Mouse (Mus musculus) erythroid progenitor cell, adult 5-6 weeks (primary cell): Measurements from ENCODE around the gene Gm43518. TPM values are rescaled to one million over a fixed set of nuclear protein-coding genes. Genes with fewer than 3 reads are reported as not detected.

Source experiments
- ATAC-seq: replicated peaks from 2 replicates; pipeline ENCODE4 v1.8.0; 2016; ENCODE audit warnings: moderate number of reproducible peaks, mild to moderate bottlenecking, moderate TSS enrichment, inconsistent platforms; ENCODE audit not compliant: poor library complexity, low FRiP score, severe bottlenecking
- total RNA-seq, 2 experiments: library from RNA; stranded (forward) in 1 of 2; stranded (reverse) in 1 of 2; fragments of 150-400 nt in 1 of 2; fragments of 186-747, 209-891 nt in 1 of 2; gene quantifications; 2 replicates each; pipeline versions ENCODE4 v1.2.3 to v1.2.4; 2015 to 2017; ENCODE audit warnings: low replicate concordance in 2 of 2

The Gm43518 gene
- not detected in 2 replicates for total RNA-seq (2015; ENCODE audit: low replicate concordance)
- not detected in 2 replicates for total RNA-seq (2017; ENCODE audit: low replicate concordance)

DNA sequence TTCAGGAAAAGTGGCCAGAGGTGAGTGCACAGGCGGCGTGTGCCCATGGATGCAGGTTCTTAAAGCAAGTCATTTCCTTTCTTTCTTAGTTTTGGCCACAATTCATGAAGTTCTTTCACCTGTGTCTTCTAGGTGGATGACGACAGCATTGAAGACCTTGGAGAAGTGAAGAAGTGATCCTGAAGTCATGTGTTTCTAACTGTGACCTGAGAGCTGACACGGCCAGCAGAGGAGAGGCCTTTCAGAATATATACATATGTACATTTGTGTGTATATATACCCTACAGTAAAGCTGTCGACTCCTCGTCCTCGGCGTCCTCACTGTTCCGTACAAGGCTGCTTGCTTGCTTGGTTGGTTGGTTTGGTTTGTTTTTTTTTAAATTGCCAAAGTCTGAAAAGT, at the start of gene Gm43518:
TSS of gene Gm43518 (plus strand) at position 301 of the 400 bp plus-strand sequence.
- no peak for ATAC-seq

DNA sequence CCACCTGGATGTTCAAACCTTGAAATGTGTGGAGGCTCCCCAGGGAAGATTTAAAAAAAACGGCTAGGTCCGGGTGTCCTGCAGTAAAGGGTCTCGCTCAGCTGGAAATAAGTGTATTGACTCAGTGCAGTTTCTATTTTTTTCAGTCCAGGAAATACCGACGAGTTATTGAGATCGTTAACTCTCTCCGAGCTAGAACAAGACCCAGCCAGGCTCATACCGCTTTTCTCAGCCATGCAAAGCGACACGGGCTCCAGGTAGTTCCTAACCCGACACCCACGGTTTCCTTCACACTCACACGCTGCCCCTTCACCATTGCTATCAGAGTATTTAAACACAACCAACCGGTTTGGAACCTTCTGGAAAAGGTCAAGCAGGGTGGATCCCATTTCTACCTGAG, 49.2 kb upstream of the Gm43518 start:
- no peak for ATAC-seq

- no peak for ATAC-seq
Observed at GRCm38 (mm10) chr5:123879928-123880327, 47.3 kb upstream of the Gm43518 start, which contains the start of gene Hcar1. Gene Hcar1, minus strand, starts transcription at chr5:123880020.

DNA sequence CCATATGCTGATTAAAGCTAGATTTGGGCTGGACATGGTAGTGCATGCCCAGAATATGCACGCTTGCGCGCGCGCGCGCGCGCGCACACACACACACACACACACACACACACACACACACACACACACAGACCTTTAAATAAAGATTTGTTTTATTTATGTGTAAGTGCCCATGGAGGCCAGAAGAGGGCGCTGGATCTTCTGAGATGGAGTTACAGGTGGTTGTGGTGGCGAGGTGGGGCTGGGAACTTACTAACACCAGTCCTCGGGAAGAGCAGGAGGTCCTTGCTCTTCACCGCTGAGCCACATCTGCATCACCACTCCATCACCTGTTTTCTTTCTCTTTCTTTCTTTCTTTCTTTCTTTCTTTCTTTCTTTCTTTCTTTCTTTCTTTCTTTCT, 46.4 kb upstream of the Gm43518 start:
- ATAC-seq = no peak

GRCm38 (mm10) chr5:123883891-123884290, 43.3 kb upstream of the Gm43518 start:
- ATAC-seq = no peak

DNA sequence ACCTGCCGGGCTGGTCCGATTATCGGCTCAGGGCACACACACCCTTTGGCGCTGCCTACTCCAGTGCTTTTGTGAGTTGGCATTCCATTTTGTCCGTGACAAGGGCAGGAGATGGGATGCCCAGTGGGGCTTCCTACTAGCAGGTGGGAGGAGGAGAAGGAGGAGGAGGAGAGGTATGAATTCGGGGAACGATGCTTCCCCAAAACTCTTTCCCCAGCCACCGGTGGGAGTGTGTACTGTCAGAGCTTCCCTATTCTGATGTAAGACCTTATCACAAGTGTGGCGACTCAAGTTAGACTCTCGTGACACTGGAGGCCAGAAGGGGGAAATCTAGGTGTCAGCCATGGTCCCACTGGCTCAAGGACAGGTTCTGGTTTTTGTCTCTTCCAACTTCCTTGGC, 42.9 kb upstream of the Gm43518 start:
- ATAC-seq = no peak

- no peak for ATAC-seq
Observed at GRCm38 (mm10) chr5:123886365-123886764, 40.9 kb upstream of the Gm43518 start.

DNA sequence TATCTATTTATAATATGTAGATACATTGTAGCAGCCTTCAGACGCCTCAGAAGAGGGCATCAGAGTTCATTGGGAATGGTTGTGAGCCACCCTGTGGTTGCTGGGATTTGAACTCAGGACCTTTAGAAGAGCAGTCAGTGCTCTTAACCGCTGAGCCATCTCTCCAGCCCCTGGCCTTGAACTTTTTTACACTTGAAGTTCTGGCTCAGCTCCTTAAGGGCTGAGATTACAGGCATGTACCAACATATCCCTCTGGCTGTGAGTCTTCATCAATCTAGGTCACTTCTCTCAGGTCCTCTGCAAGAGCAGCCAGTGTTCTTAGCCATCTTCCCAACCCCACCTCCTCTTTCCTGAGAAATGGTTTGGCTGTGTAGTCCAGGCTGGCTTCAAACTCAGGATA, 36.9 kb upstream of the Gm43518 start:
- no peak for ATAC-seq

DNA sequence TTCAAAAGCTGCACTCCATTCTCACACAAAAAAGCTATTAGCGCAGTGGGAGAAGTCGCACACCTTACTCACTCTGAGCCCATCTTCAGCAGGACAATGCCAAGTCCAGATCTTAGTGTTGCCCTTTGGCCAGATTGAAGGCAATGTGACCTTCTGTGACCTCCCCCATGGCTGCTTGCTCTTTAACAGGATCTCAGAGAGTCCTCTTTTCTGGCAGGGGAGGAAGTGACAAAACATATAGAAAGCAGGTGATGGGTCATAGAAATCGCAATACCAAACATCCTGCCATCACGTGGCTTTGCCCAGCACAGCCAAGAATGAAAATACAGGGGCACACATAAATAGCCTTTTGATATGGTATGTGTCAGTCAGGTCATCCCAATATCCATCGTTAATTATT, 36.2 kb upstream of the Gm43518 start:
- no peak for ATAC-seq

DNA sequence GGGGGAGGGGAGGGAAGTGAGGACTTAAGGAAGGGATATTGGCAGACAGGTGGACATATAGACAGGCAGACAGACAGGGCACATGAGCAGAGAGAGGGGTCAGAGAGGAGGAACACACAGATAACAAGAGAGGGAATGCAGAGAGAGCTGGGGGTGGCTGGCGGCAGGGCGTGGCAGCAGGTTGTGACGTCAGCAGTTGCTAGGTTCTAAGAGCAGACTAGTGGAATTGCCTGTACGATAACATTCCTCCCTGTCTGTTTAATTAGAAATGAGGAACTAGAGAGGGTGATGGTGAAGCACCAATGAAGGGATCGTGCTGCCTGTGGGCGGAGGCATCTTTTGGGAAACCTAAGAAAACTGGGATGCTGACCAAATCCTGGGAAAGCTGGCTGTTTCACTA, 35.5 kb upstream of the Gm43518 start:
- no peak for ATAC-seq

DNA sequence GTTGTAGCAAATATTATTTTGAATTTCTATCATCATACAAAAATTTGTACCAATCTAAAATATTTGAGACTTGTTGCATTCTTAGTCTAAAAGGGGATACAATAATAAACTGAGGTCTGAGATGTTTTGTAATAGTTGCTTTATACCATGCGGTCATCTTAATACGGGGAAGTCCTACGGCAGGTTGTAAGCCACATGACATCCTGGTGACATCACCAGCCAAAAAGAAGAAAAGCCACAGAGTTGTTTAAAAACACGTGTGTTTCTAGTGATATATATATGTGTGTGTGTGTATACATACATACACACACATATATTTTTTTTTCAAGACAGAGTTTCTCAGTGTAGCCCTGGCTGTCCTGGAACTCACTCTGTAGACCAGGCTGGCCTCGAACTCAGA, 33.7 kb upstream of the Gm43518 start:
- no peak for ATAC-seq

DNA sequence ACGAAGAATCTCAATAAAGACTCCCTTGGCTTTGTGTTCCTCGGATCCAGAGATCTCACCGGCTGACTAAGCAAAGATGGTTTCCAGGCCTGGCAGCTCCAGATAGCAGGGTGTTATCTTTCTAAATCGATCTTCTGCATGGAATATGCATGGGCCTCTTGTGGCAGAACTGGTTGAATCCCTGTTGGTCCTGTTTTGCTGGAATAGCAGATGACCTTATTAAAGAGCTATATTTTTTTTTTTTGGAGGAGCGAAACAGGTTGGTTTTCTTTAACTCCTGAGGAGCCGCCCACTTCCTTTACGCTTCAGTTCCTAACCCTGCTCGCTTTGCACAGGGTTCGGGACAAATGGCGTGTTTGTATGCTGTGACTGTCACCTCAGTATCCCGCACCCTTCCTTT, 30.8 kb upstream of the Gm43518 start:
- ATAC-seq = no peak

GRCm38 (mm10) chr5:123897352-123897751, 29.9 kb upstream of the Gm43518 start:
- ATAC-seq = no peak

- no peak for ATAC-seq
Observed at GRCm38 (mm10) chr5:123904059-123904672, 23.1 kb upstream of the Gm43518 start.

- ATAC-seq = no peak
Observed at GRCm38 (mm10) chr5:123906146-123906975, 20.9 kb upstream of the Gm43518 start.

- peak; percentile 98 for ATAC-seq
Observed at GRCm38 (mm10) chr5:123906976-123907630, 20.1 kb upstream of the Gm43518 start, which contains the start of gene Denr. Gene Denr, plus strand, starts transcription at chr5:123907175.

DNA sequence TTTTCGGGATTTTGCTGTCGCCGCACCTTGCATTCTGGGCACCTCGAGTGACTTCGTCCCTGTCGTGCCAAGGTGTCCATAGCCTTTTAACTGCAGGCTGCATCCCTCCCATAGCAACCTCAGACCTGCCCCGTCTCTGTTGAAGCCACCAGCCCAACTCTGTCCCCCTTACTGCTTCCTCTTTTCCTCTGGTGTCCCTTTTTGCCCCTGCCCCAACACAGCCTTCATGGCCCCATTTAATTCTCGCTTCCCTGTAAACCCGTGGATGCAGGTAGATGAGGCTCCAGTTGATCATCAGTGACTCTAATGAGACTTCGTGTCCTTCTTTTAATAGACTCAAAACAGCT, 19.6 kb upstream of the Gm43518 start:
- 0 out of 2 replicates have a peak, but pooled peaks have one; percentile 2 for ATAC-seq

- no peak for ATAC-seq
Observed at GRCm38 (mm10) chr5:123914852-123915251, 12.4 kb upstream of the Gm43518 start.

- ATAC-seq = no peak
Observed at GRCm38 (mm10) chr5:123922112-123922511, 5.1 kb upstream of the Gm43518 start.

DNA sequence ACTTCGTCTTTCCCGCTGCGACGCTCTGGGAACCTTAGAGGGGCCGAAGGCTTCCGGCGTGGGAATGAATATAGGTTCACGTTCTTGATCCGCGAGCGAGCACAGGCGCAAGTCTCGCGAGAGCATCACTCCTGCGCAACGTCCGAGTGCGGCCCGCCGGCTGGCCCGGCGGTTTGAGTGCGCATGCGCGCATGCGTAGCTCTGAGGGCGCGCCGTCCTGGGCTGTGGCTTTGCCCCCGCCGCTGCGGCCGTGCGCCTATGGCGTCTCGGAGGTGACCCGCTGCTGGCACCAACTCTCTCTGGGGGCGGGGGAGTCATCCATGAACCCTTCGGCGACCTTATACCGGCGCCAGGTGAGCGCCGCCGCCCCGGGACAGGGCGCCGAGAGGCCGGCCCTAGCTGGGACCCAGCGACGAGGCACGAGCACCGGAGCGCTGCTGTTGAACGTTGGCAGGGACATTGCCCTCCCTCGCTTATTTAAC, 3.3 kb downstream of the Gm43518 start, which contains the start of gene Ccdc62:
TSS of gene Ccdc62 (plus strand) at position 172 of the 482 bp plus-strand sequence.
- ATAC-seq = peak; percentile 94
